Mouse (Mus musculus): ENCODE results near the gene Uba7. TPM values are rescaled to one million over a fixed set of nuclear protein-coding genes. Genes with fewer than 3 reads are reported as not detected.
"Not testable (repeated sequence)": the region's sequence is repeated elsewhere in the genome, so short reads cannot be mapped to it uniquely, and the experiment has no call there.

Gene Uba7
- polyA plus RNA-seq, 1 experiment from 2014 or later, result 60.1 TPM

DNA sequence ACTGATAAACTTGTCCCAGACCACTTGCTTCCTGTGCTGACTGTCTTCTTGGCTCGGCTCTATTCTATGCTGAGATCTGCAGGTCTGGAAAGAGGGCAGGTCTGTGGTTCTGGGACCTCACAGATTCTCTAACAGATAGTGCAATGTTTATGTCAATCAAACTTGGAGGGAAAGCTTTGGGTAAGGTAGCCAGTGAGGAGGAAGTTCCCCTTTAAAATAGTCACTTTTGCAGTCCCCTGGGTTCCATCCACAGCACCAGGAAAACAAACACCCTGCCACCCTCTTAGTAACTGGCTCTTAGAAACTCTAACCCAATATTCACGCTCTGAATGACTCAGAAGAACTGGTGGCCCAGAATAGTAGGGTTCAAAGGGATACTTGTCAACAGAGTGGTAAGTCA is 19.2 kb downstream of the Uba7 start:
- ATAC-seq (ENCODE audit: insufficient read depth), result no peak
- Histone ChIP-seq H3K9ac (no peak overlapping the region), H3K9me3 (replicated peaks) (no peaks in the 10 kb centered on the region), H3K27ac (replicated peaks) (0 out of 2 replicates have a peak overlapping the region, but pooled peaks have one; percentile 0), H3K4me3 (replicated peaks) (no peak overlapping the region), H3K4me1 (replicated peaks) (peaks cover 9% of the 10 kb centered on the region), H3K4me2 (no peak overlapping the region), H3K36me3 (replicated peaks) (no peaks in the 10 kb centered on the region), H3K27me3 (0 out of 2 replicates have a peak, but pooled peaks cover 3% of the 10 kb centered on the region)
- 15% methylated on average over 2 of the region's 2 CpGs for WGBS (ENCODE audit: insufficient replicate concordance)

DNA sequence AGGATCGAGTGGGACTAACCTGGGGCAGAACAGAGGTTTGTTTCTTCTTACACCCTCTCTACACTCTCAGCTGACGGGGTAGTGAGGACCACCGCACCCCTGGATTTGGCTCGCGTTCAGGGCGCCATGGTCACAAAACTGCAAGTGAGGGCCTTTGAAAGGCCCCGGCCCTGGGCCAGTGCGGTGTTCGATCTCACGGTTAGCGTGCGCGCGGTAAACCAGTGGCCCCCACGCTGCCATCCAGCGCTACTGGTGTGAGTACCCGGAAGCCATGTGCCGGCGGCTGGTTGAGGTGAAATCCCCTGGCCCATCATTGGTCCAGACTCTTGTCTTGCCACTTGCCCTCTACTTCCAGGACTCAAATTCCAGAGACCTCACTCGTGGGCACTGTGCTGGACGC is 20.2 kb downstream of the Uba7 start:
- no peak overlapping the region for H3K4me2 ChIP-seq
- no peak overlapping the region for H3K27ac ChIP-seq (replicated peaks)
- H3K27me3 ChIP-seq, result 0 out of 2 replicates have a peak, but pooled peaks cover 3% of the 10 kb centered on the region
- H3K9me3 ChIP-seq (replicated peaks), result no peaks in the 10 kb centered on the region
- no peak overlapping the region for H3K4me3 ChIP-seq (replicated peaks)
- WGBS (ENCODE audit: insufficient replicate concordance), result 86% methylated on average over 21 of the region's 21 CpGs
- no peak overlapping the region for H3K9ac ChIP-seq
- no peak for ATAC-seq (ENCODE audit: insufficient read depth)
- H3K4me1 ChIP-seq (replicated peaks), result 0 out of 2 replicates have a peak, but pooled peaks cover 2% of the 10 kb centered on the region
- no peaks in the 10 kb centered on the region for H3K36me3 ChIP-seq (replicated peaks)

DNA sequence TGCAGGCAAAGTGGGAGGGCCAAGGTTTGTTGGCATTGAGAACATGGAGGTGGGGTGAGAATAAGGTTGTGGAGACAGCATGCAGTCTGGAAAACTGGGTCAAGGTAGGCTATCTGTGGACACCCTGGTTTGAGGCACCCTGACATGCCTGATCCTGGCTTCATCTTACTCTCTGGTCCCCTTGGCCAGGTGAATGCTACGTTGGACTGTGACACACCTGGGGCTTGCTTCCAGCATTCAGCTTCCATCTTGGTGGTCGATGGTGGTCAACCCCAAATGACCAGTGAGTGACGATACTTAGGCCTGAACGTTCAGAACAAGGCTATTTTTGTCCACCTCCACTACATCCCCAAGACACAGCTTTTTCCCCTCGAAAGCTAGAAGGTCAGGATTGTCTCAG is 20.7 kb downstream of the Uba7 start, which contains the start of gene Gm20662:
TSS of gene Gm20662 (plus strand) at position 301 of the 400 bp plus-strand sequence.
- H3K27ac ChIP-seq (replicated peaks), result no peak within 1 kb of the TSS
- H3K9me3 ChIP-seq (replicated peaks), result no peaks in the 10 kb centered on the region
- H3K36me3 ChIP-seq (replicated peaks), result no peaks in the 10 kb centered on the region
- no peak within 1 kb of the TSS for H3K9ac ChIP-seq
- H3K4me2 ChIP-seq, result no peak within 1 kb of the TSS
- peaks cover 4% of the 10 kb centered on the region; the same call in 1 of the 2 replicates for H3K4me1 ChIP-seq (replicated peaks)
- no peaks in the 10 kb centered on the region for H3K27me3 ChIP-seq
- no peak for ATAC-seq (ENCODE audit: insufficient read depth)
- 67% methylated on average over 5 of the region's 5 CpGs for WGBS (ENCODE audit: insufficient replicate concordance)
- no peak within 1 kb of the TSS for H3K4me3 ChIP-seq (replicated peaks)

DNA sequence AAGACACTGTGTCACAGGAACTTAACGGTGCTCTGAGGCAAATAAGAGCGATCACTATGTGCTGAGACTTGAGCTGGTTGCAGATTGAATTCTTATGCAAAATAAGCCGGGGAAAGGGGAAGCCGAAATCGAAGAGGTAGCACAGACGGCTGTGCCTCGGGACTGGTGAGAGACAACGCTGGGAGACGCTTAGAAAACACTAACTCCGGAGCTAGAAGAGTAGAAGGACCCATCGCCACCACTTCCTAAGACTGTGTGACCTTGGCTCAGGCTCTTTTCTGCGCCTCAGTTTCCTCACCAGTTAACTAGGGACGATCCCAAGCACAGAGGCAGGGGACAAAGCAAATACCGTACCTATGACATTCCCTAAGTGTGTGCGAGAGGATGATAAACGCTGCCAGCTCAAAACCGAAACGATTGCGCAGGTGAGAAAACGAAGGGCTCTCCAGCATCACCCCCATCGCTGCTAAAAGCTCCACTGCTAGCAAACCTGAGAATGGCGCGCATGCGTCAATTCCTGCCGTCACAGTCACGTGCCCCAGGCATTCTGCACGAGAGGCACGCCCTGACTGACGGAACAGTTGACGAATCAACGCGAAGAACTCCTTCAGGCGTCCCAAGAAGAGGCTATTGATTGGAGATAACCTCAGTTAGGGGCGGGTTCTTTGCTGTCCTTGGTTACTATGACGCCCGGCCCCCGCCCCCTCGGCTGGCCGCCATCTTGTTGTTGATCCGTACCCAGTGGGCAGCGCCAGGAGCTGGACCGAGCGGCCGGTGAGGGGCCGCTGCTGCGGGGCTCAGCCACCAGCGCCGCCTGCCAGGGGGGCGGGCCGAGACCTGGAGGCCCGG is 26.8 kb downstream of the Uba7 start, which contains the start of gene Ip6k1:
TSS of gene Ip6k1 (plus strand) at position 580 of the 849 bp plus-strand sequence.
- Histone ChIP-seq H3K4me3 (replicated peaks) (peak within 1 kb of the TSS; percentile 100), H3K4me1 (replicated peaks) (peaks cover 43% of the 10 kb centered on the region), H3K27me3 (no peaks in the 10 kb centered on the region), H3K4me2 (peak within 1 kb of the TSS; percentile 91), H3K9ac (peak within 1 kb of the TSS; percentile 100), H3K27ac (replicated peaks) (peak within 1 kb of the TSS; percentile 98), H3K9me3 (replicated peaks) (no peaks in the 10 kb centered on the region), H3K36me3 (replicated peaks) (peaks cover 10% of the 10 kb centered on the region)
- WGBS (ENCODE audit: insufficient replicate concordance), result under 1% methylated on average over 51 of the region's 51 CpGs
- peak; percentile 95 for ATAC-seq (ENCODE audit: insufficient read depth)

DNA sequence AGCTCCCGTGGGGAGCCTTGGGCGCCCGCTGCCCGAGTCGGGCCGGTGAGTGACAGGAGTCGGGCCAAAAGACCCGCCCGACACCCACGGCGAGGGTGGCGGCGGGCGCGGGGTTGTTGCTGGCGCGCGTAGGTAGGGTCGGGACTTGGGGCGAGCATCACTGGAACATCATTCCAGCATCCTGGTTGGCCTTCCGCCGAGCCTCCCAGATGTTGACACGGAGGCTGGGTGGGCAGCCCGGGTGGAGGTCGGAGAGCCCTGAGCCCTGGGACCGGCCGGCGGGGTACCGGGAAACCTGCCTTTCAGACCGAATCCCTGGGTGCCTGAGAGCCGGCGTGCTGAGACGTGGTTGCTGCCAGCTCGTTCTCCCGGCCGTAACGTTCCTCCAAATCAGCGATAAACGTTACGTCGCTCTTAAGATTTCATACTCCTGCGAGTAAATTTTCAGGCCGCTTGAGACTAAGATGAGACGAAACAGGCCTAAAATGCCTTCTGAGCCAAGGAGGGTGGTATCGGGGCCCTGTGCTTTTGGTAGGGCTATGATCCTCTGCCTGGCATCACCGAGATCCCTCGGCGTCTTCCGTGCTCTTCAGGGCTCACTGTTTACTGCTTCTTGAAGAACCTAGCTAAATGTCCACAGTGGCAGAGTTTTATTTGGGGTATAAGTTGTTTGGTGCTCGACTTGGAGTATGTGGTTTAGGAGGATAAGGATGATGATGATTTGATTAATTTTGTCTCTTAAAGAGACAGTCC is 27.6 kb downstream of the Uba7 start:
- under 1% methylated on average over 50 of the region's 50 CpGs for WGBS (ENCODE audit: insufficient replicate concordance)
- peak overlapping the region; percentile 100 for H3K9ac ChIP-seq
- peak; percentile 56 for ATAC-seq (ENCODE audit: insufficient read depth)
- peaks cover 51% of the 10 kb centered on the region for H3K4me1 ChIP-seq (replicated peaks)
- peak overlapping the region; percentile 98 for H3K27ac ChIP-seq (replicated peaks)
- peak overlapping the region; percentile 100 for H3K4me3 ChIP-seq (replicated peaks)
- peaks cover 10% of the 10 kb centered on the region for H3K36me3 ChIP-seq (replicated peaks)
- H3K27me3 ChIP-seq, result no peaks in the 10 kb centered on the region
- peak overlapping the region; percentile 78 for H3K4me2 ChIP-seq
- H3K9me3 ChIP-seq (replicated peaks), result no peaks in the 10 kb centered on the region

DNA sequence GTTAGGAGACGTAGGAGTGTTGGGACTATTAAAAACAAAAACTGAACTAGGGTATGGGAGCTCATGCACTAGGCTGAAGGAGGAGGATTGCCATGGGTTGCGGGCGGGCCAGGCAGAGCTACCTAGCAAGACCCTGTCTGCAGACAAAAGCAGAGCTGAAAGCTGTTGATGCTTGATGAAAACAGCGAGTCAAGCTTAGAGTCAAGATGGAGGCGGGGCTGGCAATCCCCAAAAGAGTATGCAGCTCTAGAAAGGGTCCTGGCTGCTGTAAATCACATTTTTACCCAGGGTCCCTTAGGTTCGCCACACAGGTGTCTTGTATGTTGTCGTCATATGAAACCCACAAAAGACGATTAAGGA is 28.2 kb downstream of the Uba7 start:
- H3K4me1 ChIP-seq (replicated peaks), result peaks cover 57% of the 10 kb centered on the region
- ATAC-seq (ENCODE audit: insufficient read depth), result no peak
- WGBS (ENCODE audit: insufficient replicate concordance), result 21% methylated on average over 8 of the region's 8 CpGs

DNA sequence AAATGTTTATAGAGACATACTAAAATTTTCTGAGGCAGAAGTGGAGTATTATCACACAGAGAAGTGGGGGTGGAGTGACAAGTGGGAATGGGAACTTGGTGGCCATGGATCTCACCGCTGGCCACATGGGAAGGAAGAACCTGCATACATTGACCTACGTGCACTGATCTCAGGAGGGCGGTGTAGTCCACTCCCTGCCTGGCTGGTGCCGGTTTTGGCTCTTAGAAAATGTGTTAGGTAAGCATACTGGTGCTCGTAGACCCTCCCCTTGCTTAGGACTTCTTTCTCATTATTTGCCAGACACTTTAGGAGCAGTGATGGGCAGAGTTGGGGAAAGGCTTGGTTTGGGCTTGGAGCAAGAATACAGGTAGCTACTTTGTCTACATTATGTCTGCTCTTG is 32.7 kb downstream of the Uba7 start:
- Histone ChIP-seq H3K27me3 (no peaks in the 10 kb centered on the region), H3K9me3 (replicated peaks) (no peaks in the 10 kb centered on the region), H3K27ac (replicated peaks) (no peak overlapping the region), H3K4me1 (replicated peaks) (peaks cover 48% of the 10 kb centered on the region), H3K36me3 (replicated peaks) (peaks cover 20% of the 10 kb centered on the region), H3K4me3 (replicated peaks) (no peak overlapping the region), H3K4me2 (no peak overlapping the region), H3K9ac (no peak overlapping the region)
- WGBS (ENCODE audit: insufficient replicate concordance), result 85% methylated on average over 5 of the region's 5 CpGs
- no peak for ATAC-seq (ENCODE audit: insufficient read depth)

More for the DNA sequence above, 28.2 kb downstream of the Uba7 start:
- peak overlapping the region; percentile 78 for H3K4me2 ChIP-seq
- H3K9me3 ChIP-seq (replicated peaks), result no peaks in the 10 kb centered on the region
- H3K36me3 ChIP-seq (replicated peaks), result peaks cover 10% of the 10 kb centered on the region
- peak overlapping the region; percentile 100 for H3K4me3 ChIP-seq (replicated peaks)
- H3K27ac ChIP-seq (replicated peaks), result peak overlapping the region; percentile 98
- peak overlapping the region; percentile 100 for H3K9ac ChIP-seq
- no peaks in the 10 kb centered on the region for H3K27me3 ChIP-seq

DNA sequence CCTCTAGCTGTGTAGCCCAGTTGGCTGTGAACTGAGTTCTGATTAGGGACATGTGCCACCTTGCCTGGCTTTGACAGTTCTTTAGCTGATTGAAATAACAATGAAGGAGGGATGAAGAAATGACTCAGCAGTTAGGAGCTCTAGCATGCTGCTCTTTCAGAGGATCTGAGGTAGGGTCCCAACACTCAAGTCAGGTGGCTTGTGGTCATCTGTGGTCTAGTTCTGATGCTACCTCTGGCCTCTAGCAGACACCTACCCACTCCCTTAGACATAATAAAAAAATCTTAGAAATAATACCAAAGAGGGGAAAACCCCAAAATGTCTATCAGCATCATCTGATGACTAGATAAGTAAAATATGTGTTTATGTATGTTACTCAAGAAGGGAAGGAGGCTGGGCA is 35.1 kb downstream of the Uba7 start:
- no peak overlapping the region for H3K4me3 ChIP-seq (replicated peaks)
- no peak overlapping the region for H3K4me2 ChIP-seq
- H3K27ac ChIP-seq (replicated peaks), result no peak overlapping the region
- H3K9ac ChIP-seq, result no peak overlapping the region
- ATAC-seq (ENCODE audit: insufficient read depth), result no peak
- peaks cover 35% of the 10 kb centered on the region for H3K36me3 ChIP-seq (replicated peaks)
- peaks cover 27% of the 10 kb centered on the region for H3K4me1 ChIP-seq (replicated peaks)
- H3K9me3 ChIP-seq (replicated peaks), result no peaks in the 10 kb centered on the region
- H3K27me3 ChIP-seq, result no peaks in the 10 kb centered on the region

DNA sequence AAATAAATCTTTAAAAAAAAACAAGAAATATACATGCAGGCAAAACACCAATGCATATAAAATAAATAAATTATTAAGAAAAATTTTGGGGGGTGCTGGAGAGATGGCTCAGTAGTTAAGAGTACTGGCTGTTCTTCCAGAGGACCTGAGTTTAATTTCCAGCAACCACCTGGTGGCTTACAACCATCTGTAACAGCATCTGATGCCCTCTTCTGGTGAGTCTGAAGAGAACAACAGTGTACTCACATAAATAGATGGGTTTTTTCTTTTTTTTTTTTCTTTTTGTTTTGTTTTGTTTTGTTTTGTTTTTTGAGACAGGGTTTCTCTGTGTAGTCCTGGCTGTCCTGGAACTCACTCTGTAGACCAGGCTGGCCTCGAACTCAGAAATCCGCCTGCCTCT is 38.3 kb downstream of the Uba7 start:
- not testable (repeated sequence) for H3K4me2 ChIP-seq; H3K4me3 ChIP-seq (replicated peaks); H3K27ac ChIP-seq (replicated peaks); ATAC-seq (ENCODE audit: insufficient read depth); H3K9me3 ChIP-seq (replicated peaks); H3K27me3 ChIP-seq; H3K9ac ChIP-seq; H3K4me1 ChIP-seq (replicated peaks)
- peaks cover 56% of the 10 kb centered on the region for H3K36me3 ChIP-seq (replicated peaks)
- 94% methylated on average over 2 of the region's 2 CpGs for WGBS (ENCODE audit: insufficient replicate concordance)

DNA sequence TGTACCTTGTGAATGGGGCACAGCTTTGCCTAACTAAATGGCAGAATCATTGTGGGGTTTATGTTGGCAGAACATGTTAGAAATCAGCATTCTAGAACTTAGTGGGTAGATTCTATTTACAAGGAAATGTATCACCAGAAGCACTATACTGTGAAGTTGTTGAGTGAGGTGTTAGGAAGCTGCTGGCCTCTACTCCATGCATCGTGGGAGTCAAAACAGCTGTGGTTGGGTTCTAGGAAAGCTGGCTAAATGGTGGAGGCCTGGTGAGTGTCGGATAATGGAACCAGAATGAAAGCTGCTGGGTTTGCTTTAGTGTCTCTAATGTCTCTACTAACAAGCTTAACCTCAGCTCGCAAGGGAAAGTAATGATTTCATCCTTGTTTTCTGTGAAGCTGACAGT is 41.8 kb downstream of the Uba7 start:
- 88% methylated on average over 3 of the region's 3 CpGs for WGBS (ENCODE audit: insufficient replicate concordance)
- no peak overlapping the region for H3K27ac ChIP-seq (replicated peaks)
- no peaks in the 10 kb centered on the region for H3K9me3 ChIP-seq (replicated peaks)
- no peaks in the 10 kb centered on the region for H3K27me3 ChIP-seq
- no peak overlapping the region for H3K4me3 ChIP-seq (replicated peaks)
- H3K36me3 ChIP-seq (replicated peaks), result peaks cover 63% of the 10 kb centered on the region
- peaks cover 24% of the 10 kb centered on the region for H3K4me1 ChIP-seq (replicated peaks)
- H3K9ac ChIP-seq, result no peak overlapping the region
- no peak overlapping the region for H3K4me2 ChIP-seq
- no peak for ATAC-seq (ENCODE audit: insufficient read depth)

DNA sequence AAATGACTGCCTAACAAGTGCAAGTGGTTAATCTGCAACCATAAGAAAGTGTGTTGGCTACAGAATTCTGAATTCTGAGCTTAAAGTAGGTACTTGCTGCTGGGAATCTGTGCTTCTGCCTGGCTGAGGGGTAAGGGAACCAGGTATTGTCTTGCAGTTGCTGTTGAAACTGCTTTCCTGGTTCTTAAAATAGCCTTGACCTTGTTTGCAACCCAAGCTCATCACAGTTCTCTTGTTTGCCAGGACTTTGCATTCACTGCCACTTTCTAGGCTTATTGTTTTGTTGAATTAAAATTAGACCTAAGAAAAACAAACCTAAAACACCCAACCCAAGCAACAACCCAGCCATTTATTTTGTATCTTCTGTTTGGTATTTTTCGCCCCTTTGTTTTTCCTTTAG is 45.4 kb downstream of the Uba7 start:
- ATAC-seq (ENCODE audit: insufficient read depth), result no peak
- 77% methylated on average over 1 of the region's 1 CpGs for WGBS (ENCODE audit: insufficient replicate concordance)
- Histone ChIP-seq H3K4me3 (replicated peaks) (no peak overlapping the region), H3K9me3 (replicated peaks) (no peaks in the 10 kb centered on the region), H3K27me3 (no peaks in the 10 kb centered on the region), H3K9ac (no peak overlapping the region), H3K36me3 (replicated peaks) (peaks cover 59% of the 10 kb centered on the region), H3K4me1 (replicated peaks) (peaks cover 23% of the 10 kb centered on the region), H3K4me2 (no peak overlapping the region), H3K27ac (replicated peaks) (no peak overlapping the region)

Measured in liver, embryonic 15.5 days (tissue).